17 mouse cellular contexts compared by ENCODE assay signal in genomic region chr19:6264200-6264599, GRCm38 (mm10). TPM values are rescaled to one million over a fixed set of nuclear protein-coding genes. Genes with fewer than 3 reads are reported as not detected.
DNase-seq lines count a peak whose midpoint lies in the region; ATAC-seq and TF ChIP-seq lines count a peak whose summit lies in the region.
"Had no signal": no experiment of that assay in that cellular context is flagged by ENCODE, and none has a peak within 500 bp of the region (broad histone marks: within the 10 kb centered on the region; RNA-seq: fewer than 3 reads in every experiment).

No protein-coding gene starts in this region.

- H3K27ac ChIP-seq in layer of hippocampus, adult 2 months, result peak overlapping the region; percentile 32; the same call in 1 of the 2 replicates
- no peak overlapping the region for H3K27ac ChIP-seq in bone marrow, adult 2 months (ENCODE audit: control insufficient read depth, insufficient read depth, low read depth, low read length, poor library complexity)
- peak overlapping the region; percentile 14; the same call in 1 of the 2 replicates for H3K27ac ChIP-seq in liver, embryonic 15.5 days (replicated peaks)
- H3K27ac ChIP-seq: hindbrain, postnatal 0 days had no signal

- DNase-seq in cerebellum, postnatal 10 days, result peak; percentile 37 to 44
- no peak for DNase-seq in cerebellum, postnatal 36 days
- DNase-seq in layer of hippocampus, adult 2 months (ENCODE audit: low spot score in 2 of 2), result no peak
- no peak for DNase-seq in layer of hippocampus, adult 11-12 months (ENCODE audit: low spot score)
- no peak for DNase-seq in spleen, adult 18-20 months
- DNase-seq in heart, postnatal 25 days (ENCODE audit: low spot score), result no peak
- DNase-seq: adrenal gland, postnatal 10 days; gastrocnemius, postnatal 25 days; layer of hippocampus, postnatal 36 days; lung, adult 2 months; thymus, adult 2 months had no signal

- 44% methylated on average over 9 of the region's 9 CpGs for WGBS in bone marrow, adult 2 months
- 40% methylated on average over 9 of the region's 9 CpGs for WGBS in liver, embryonic 15.5 days (ENCODE audit: insufficient replicate concordance)

- intact Hi-C loops in heart, postnatal 25 days (cut with DNase I), result no loop called here

- H3K4me3 ChIP-seq in layer of hippocampus, adult 2 months, result no peak overlapping the region
- no peak overlapping the region for H3K4me3 ChIP-seq in bone marrow, adult 2 months (replicated peaks; ENCODE audit: control insufficient read depth, low read depth, low read length)
- H3K4me3 ChIP-seq in liver, embryonic 15.5 days (replicated peaks), result peak overlapping the region; percentile 40
- H3K4me3 ChIP-seq: megakaryocyte, embryonic 14.5 days had no signal

- TF ChIP-seq POLR2A in bone marrow, adult 2 months (IDR thresholded peaks at IDR 0.05; ENCODE audit: borderline replicate concordance, control insufficient read depth, low read depth, low read length), result peak; percentile 21; the same call in 1 of the 2 replicates

- no peak for TF ChIP-seq CTCF in layer of hippocampus, adult 2 months (conservative IDR thresholded peaks at IDR 0.05)
- no peak for TF ChIP-seq CTCF in bone marrow, adult 2 months (IDR thresholded peaks at IDR 0.05; ENCODE audit: control insufficient read depth, insufficient read depth, low read length)

- H3K9me3 ChIP-seq in liver, embryonic 15.5 days (replicated peaks), result no peaks in the 10 kb centered on the region

- H3K4me1 ChIP-seq in bone marrow, adult 2 months (ENCODE audit: control insufficient read depth, insufficient read depth, low read length), result no peaks in the 10 kb centered on the region; the same call in 1 of the 2 replicates
- H3K4me1 ChIP-seq in liver, embryonic 15.5 days (replicated peaks), result peaks cover 50% of the 10 kb centered on the region

- H3K4me2 ChIP-seq in liver, embryonic 15.5 days, result peak overlapping the region; percentile 51

- no peak for ATAC-seq in liver, embryonic 15.5 days (ENCODE audit: insufficient read depth)
- ATAC-seq: forebrain, embryonic 16.5 days; hindbrain, postnatal 0 days had no signal

- peaks cover 7% of the 10 kb centered on the region; the same call in 1 of the 2 replicates for H3K27me3 ChIP-seq in liver, embryonic 15.5 days

- peak overlapping the region; percentile 28; the same call in 1 of the 2 replicates for H3K9ac ChIP-seq in liver, embryonic 15.5 days

- peaks cover 26% of the 10 kb centered on the region for H3K36me3 ChIP-seq in liver, embryonic 15.5 days (replicated peaks)

RNA-seq across cellular contexts. Expression of gene Ehd1, which starts 12.3 kb away (rescaled TPM):
- total RNA-seq in layer of hippocampus, adult 2 months (2021), result 10 to 100 TPM; 80.2 to 82.3 TPM
- 40.0 and 63.1 TPM in 2 replicates for polyA plus RNA-seq in bone marrow, adult 2 months (2011; ENCODE audit: insufficient read depth, insufficient read length, low replicate concordance, missing spikeins)
- 64.0 and 69.3 TPM in 2 replicates for polyA plus RNA-seq in liver, embryonic 15.5 days (2015; fragmentation: Nextera tagmentation; extraction: Ambion mirVana)
- 100 to 1,000 TPM; 119 to 139 TPM for total RNA-seq in heart, postnatal 25 days (2021)

RNA-seq across cellular contexts. Expression of gene Atg2a, which starts 22.7 kb away (rescaled TPM):
- total RNA-seq in layer of hippocampus, adult 2 months (2021), result 10 to 100 TPM; 32.5 to 39.0 TPM
- polyA plus RNA-seq in bone marrow, adult 2 months (2011; ENCODE audit: insufficient read depth, insufficient read length, low replicate concordance, missing spikeins), result 17.0 and 36.4 TPM in 2 replicates
- polyA plus RNA-seq in liver, embryonic 15.5 days (2015; fragmentation: Nextera tagmentation; extraction: Ambion mirVana), result 4.7 and 5.8 TPM in 2 replicates
- total RNA-seq in heart, postnatal 25 days (2021), result 10 to 100 TPM; 22.0 to 22.2 TPM

RNA-seq across cellular contexts. Expression of gene Ppp2r5b, which starts 28.5 kb away (rescaled TPM):
- total RNA-seq in layer of hippocampus, adult 2 months (2021), result 100 to 1,000 TPM; 127 to 137 TPM
- polyA plus RNA-seq in bone marrow, adult 2 months (2011; ENCODE audit: insufficient read depth, insufficient read length, low replicate concordance, missing spikeins), result 21.0 and 43.9 TPM in 2 replicates
- 3.3 and 5.0 TPM in 2 replicates for polyA plus RNA-seq in liver, embryonic 15.5 days (2015; fragmentation: Nextera tagmentation; extraction: Ambion mirVana)
- 10 to 100 TPM; 33.6 to 38.0 TPM for total RNA-seq in heart, postnatal 25 days (2021)

RNA-seq across cellular contexts. Expression of gene Gpha2, which starts 38.0 kb away (rescaled TPM):
- not detected for total RNA-seq in layer of hippocampus, adult 2 months (2021)
- polyA plus RNA-seq in bone marrow, adult 2 months (2011; ENCODE audit: insufficient read depth, insufficient read length, low replicate concordance, missing spikeins), result not detected in 2 replicates
- polyA plus RNA-seq in liver, embryonic 15.5 days (2015; fragmentation: Nextera tagmentation; extraction: Ambion mirVana), result 0.15 and 0.28 TPM in 2 replicates
- not detected for total RNA-seq in heart, postnatal 25 days (2021)
- total RNA-seq: gastrocnemius, postnatal 25 days; hindbrain, postnatal 0 days; layer of hippocampus, postnatal 36 days had no signal
- polyA plus RNA-seq: forebrain, embryonic 16.5 days; heart, postnatal 0 days had no signal

RNA-seq across cellular contexts. Expression of gene Cdc42bpg, which starts 42.1 kb away (rescaled TPM):
- total RNA-seq in layer of hippocampus, adult 2 months (2021), result 1 to 10 TPM; 5.0 to 5.6 TPM
- polyA plus RNA-seq in bone marrow, adult 2 months (2011; ENCODE audit: insufficient read depth, insufficient read length, low replicate concordance, missing spikeins), result 7.2 and 13.6 TPM in 2 replicates
- 0.21 and 0.38 TPM in 2 replicates for polyA plus RNA-seq in liver, embryonic 15.5 days (2015; fragmentation: Nextera tagmentation; extraction: Ambion mirVana)
- 10 to 100 TPM in 1 of 2 experiments, 1 to 10 TPM in 1; 9.4 to 12.0 TPM for total RNA-seq in heart, postnatal 25 days (2021)

Comparison
In these comparisons a context has a peak if more than half of its experiments do, and no peak if none do; other contexts are left out.
1. DNase-seq: peak in cerebellum, postnatal 10 days (2 of 2); none in cerebellum, postnatal 36 days (0 of 2), layer of hippocampus, adult 2 months (0 of 2), layer of hippocampus, adult 11-12 months (single experiment), spleen, adult 18-20 months (0 of 2) and heart, postnatal 25 days (single experiment).